Mouse (Mus musculus) central nervous system, embryonic 11.5 days (tissue): ENCODE results near the gene Bnc2. TPM values are rescaled to one million over a fixed set of nuclear protein-coding genes. Genes with fewer than 3 reads are reported as not detected.

ENCODE experiments used
- polyA plus RNA-seq: library from polyadenylated mRNA; depleted of rRNA; stranded (reverse); fragments of >200 nt; gene quantifications from 2 replicates; pipeline ENCODE4 v1.2.3, GENCODE M21; 2012; rRNA removed

The Bnc2 gene
- polyA plus RNA-seq: 8.6 and 14.7 TPM in 2 replicates

DNA sequence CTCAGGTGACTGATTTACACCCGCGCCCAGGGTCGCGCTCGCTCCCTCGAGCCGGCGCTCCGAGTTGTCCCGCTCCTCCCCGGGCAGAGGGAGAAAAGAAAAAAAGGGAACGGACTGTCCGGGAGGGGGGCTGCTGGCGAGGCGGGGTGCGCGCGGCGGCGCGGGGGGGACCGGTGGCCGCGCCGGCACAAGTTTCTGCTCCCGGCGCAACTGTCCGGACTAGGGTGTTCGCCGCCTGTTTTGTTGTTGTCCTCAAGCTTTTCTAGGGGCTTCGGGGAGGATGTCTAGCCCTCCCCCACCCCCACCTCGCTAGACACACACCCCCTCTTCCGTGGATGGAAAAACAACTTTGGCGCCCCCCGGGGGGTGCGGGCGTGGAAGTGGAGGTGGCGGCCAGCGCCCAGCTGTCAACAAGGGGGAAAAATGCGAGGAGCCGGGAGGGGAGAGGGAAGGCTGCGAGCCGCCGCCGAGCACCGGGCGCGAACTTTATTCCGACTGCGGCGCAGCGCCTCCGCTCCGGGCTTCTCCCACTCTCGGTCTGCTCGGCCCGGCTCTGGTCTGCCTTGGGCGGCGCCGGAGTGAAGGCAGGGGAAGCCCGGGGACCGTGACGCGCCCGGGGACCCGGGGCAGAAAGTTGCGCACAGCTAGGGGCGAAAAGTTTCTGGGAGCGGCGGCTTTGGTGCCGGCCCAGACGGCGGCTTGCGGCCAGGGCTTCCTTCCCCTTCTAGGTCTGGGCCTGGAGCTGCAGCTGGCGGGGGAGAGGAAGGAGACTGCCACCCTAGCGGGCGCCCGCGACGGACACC, at the start of gene Bnc2:
TSS of gene Bnc2 (minus strand) at position 105 of the 803 bp plus-strand sequence.

Other genes with a start within 250 kb of the Bnc2 start
- gene Cntln, start 209.0 kb upstream of the Bnc2 start, polyA plus RNA-seq: 15.4 and 20.4 TPM in 2 replicates